Mouse (Mus musculus) adrenal gland, postnatal 36 days (tissue): ENCODE results near the gene Olfr1102. TPM values are rescaled to one million over a fixed set of nuclear protein-coding genes. Genes with fewer than 3 reads are reported as not detected.

Experiments used
- DNase-seq, 2 experiments: peaks; one replicate each; pipeline ENCODE4 v3.0.0; 2021; ENCODE audit warnings: mixed read lengths in 1 of 2
- long read RNA-seq, 2 experiments: library from polyadenylated mRNA; stranded (forward); transcript quantifications; one replicate each; pipeline ENCODE4 v2.0.0; 2021; ENCODE audit warnings: borderline sequencing depth in 2 of 2
- total RNA-seq, 2 experiments: library from RNA; stranded (reverse); gene quantifications; 2 replicates each; pipeline ENCODE4 v1.2.3; 2021

Gene Olfr1102
- not detected for total RNA-seq
- long read RNA-seq, experiment 1: 0 reads
- long read RNA-seq, experiment 2: 0 reads

DNA sequence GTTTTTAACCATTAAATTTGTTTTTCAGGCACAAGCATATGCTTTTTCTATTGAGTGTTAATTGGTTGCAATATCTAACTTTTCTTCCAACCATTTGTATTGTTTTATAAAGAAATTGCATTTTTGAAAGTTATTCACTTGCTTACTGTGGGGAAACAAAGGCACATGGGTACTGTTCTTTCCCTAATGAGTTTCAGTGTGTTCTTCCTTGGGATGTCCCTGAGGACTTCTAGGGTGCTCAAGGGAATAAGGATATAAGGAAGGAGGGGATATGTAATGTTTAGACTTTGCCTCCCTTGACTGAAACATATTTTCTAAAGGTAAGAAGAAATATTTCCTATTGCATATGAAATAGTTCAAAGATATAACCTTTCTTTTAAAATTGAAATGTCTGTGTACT, at the start of gene Olfr1102:
TSS of gene Olfr1102 (plus strand) at position 301 of the 400 bp plus-strand sequence.
- no peak for DNase-seq

GRCm38 (mm10) chr2:86960593-86960992, 37.6 kb upstream of the Olfr1102 start, which contains the start of gene Olfr1099:
TSS of gene Olfr1099 (minus strand) at chr2:86960693.
- no peak for DNase-seq

DNA sequence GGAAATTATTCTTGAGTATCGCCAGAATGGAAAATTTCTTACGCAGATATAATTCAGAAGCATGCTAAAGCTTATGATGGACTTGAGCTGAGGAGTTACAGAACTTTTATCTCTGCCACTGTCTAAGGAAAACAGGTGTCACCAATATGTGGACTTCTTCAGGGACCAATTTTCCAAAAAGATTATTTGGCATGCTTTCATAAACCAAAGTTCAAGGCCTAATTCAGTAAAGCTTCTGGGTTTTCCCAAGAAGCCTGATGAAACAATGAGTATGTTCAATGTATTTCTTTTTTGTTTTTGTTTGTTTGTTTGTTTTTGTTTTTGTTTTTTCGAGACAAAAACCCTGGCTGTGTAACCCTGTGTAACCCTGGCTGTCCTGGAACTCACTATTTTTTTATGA, 18.3 kb upstream of the Olfr1102 start, which contains the start of gene Olfr1100:
TSS of gene Olfr1100 (minus strand) at position 101 of the 400 bp plus-strand sequence.
- DNase-seq: no peak

DNA sequence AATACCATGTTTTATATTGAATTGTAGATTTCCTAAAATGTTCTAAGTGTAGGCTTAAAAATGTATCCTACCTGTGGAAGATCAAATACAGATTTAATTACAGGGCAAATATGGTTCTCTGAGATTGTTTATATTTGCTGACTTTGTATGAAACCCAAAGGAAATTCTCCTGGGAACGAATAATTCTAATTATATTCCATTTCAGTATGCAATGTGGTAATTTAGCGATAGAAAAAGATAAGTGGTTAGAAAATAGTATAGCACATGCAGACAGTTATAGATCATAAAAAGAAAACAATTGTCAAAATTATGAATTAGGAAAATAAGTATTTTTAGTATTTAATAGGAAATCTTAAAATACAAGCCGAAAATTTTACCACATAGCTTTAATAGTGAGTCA, 7.1 kb upstream of the Olfr1102 start, which contains the start of gene Olfr1101:
TSS of gene Olfr1101 (minus strand) at position 101 of the 400 bp plus-strand sequence.
- no peak for DNase-seq

DNA sequence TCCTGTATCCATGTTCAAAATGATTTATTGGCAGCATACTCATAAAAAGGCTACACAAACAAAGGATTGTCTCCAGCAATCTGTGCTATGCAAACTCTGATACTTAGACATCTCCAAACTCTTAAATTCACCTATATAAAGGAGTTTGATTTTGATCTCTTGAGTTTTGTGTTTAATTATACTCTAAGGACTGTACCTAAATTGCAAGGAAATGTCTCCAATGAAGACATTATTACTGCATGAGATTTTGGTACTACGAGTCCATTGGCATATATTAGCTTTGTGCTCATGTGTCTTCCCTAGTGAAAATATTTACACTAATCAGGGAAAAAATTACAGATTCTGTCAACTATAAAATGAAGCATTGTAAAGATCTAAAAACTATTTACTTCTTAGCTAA, 28.8 kb downstream of the Olfr1102 start, which contains the start of gene Olfr1104:
TSS of gene Olfr1104 (minus strand) at position 101 of the 400 bp plus-strand sequence.
- DNase-seq: no peak

DNA sequence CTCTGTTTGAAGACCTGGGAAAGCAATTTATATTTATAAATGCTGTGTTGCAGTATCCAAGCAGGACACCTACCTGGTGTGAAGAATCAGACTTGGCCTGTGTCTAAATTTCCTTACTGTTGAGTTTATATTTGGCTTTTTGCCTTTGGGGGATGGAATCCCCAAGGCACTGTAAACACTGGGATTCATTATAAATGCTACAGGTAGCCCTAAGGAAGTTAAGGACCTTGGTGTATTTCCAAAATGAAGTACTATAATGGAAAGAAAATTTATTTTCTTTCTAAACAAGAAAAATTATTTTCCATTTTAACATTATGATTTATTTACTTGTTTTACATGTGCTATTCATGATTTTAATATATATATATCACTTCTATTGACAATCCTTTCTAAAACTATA, 38.2 kb downstream of the Olfr1102 start, which contains the start of gene Olfr1105:
TSS of gene Olfr1105 (minus strand) at position 101 of the 400 bp plus-strand sequence.
- no peak for DNase-seq

DNA sequence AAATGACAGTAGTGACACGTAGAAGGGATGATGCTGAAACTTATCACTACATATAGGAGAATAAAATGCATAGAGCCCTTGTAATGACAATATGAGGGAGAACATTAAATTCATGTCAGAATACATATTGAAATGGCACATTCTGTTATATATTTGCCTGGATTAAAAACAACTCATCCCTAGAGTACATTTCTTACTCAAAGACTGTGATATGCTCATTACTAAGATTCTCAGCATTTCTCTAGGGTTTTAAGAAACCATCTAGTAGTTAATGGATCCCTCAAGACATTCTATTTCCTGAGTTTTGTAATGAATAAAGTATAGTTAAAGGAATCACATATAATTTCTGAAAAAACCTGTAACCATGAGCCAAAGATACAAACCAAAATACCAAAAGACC, 54.0 kb downstream of the Olfr1102 start, which contains the start of gene Olfr1106:
TSS of gene Olfr1106 (minus strand) at position 101 of the 400 bp plus-strand sequence.
- DNase-seq: no peak

Other genes starting within 250 kb of the Olfr1102 start
- not detected for gene Olfr1090, start 239.4 kb upstream of the Olfr1102 start, total RNA-seq
- not detected for gene Olfr1093, start 215.9 kb upstream of the Olfr1102 start, total RNA-seq
- gene Olfr141, start 188.4 kb upstream of the Olfr1102 start, total RNA-seq: not detected
- gene Olfr1094, start 173.7 kb upstream of the Olfr1102 start, total RNA-seq: not detected
- gene Olfr1095, start 146.7 kb upstream of the Olfr1102 start, total RNA-seq: not detected
- gene Gm13723, start 123.6 kb upstream of the Olfr1102 start, total RNA-seq: not detected
- gene Olfr1097, start 106.2 kb upstream of the Olfr1102 start, total RNA-seq: not detected
- gene Olfr1098, start 73.9 kb upstream of the Olfr1102 start, total RNA-seq: not detected
- not detected for gene Olfr1099, start 37.7 kb upstream of the Olfr1102 start, total RNA-seq
- gene Olfr1100, start 18.4 kb upstream of the Olfr1102 start, total RNA-seq: not detected
- not detected for gene Olfr1101, start 7.2 kb upstream of the Olfr1102 start, total RNA-seq
- gene Olfr1104, start 28.7 kb downstream of the Olfr1102 start, total RNA-seq: not detected
- not detected for gene Olfr1105, start 38.1 kb downstream of the Olfr1102 start, total RNA-seq
- gene Olfr1106, start 53.9 kb downstream of the Olfr1102 start, total RNA-seq: not detected
- gene Olfr1107, start 77.4 kb downstream of the Olfr1102 start, total RNA-seq: not detected
- gene Olfr1109, start 97.6 kb downstream of the Olfr1102 start, total RNA-seq: not detected
- not detected for gene Olfr259, start 116.2 kb downstream of the Olfr1102 start, total RNA-seq
- gene Olfr1110, start 141.9 kb downstream of the Olfr1102 start, total RNA-seq: not detected
- gene Olfr1111, start 154.2 kb downstream of the Olfr1102 start, total RNA-seq: not detected
- not detected for gene Olfr1112, start 189.4 kb downstream of the Olfr1102 start, total RNA-seq
- gene Olfr1113, start 210.6 kb downstream of the Olfr1102 start, total RNA-seq: not detected
- not detected for gene Olfr1115, start 249.6 kb downstream of the Olfr1102 start, total RNA-seq